Mouse (Mus musculus) neural tube, embryonic 10.5 days (tissue): ENCODE data around the gene Kif26b.

ENCODE experiments used
- DNase-seq: peaks from one replicate; pipeline ENCODE4 v3.0.0-alpha.2; 2017; ENCODE audit warnings: low spot score; ENCODE audit errors: extremely low spot score

Gene Kif26b

DNA sequence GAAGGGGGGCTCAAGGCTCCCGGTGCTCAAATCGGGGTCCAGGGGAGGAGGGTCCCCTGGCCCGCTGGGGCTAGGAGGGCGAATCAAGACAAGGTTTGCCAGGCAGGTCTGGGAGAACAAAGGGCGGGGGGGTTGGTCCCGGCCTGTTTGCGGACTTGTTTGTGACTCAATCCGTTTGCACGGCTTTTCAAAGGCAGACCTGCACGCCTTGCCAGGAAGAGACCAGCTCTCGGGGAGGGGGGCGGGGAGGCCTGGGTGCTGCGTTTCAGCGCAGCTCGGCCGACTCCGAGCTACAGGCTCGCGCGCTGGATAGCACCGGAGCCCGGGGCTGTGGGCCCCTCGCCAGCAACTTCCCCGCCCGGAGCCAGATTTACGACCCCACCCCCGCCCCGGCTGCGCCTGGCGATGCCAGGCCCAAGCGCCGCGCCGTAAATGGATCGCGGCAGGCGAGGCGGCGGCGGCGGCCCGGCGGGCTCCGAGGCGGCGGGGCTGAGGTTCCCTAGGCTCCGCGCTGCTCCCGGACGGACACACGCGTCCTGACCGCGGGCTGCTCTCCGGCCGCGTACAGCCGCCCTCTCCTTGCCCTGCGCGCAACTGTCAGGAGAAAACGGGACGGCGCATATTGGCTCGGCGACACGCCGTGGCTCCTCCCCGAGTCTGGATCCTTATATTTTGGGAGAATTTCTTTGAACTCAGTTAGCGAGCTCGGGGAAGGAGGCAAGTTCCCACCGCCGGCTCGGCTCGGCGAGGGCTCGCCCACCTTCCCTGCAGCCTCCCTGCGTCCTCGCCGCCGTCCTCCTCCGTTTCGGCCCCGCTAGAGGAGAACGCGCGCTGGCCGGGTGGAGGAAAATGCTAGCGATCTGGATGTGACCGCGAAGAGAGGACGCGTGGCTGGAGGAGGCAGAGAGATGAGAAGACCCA, at the start of gene Kif26b:
Kif26b (plus strand) TSS at position 695 of the 921 bp plus-strand sequence.
- peak; percentile 80 for DNase-seq

DNA sequence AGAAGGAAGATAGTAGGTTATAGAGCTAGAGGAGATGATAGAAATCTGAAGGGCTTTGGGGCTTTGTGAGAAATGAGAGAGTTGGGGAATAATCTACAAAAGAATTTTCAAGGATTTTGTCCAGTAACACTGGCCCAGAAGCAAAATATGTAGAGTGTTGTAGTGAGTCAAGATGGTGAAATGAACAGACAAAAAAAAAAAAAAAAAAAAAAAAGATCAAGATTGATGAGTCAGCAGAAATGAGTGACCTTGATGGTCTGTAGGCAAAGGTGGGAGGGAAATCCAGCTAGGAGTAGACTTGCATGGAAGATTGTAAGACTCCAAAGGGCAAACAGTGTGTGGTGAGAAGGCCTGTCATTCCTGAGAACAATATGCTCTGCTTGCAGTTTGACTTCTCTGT, 45.1 kb upstream of the Kif26b start:
- no peak for DNase-seq

GRCm38 (mm10) chr1:178485138-178485867, 43.6 kb upstream of the Kif26b start:
- DNase-seq = no peak

- DNase-seq = no peak
Observed at GRCm38 (mm10) chr1:178485868-178486220, 43.1 kb upstream of the Kif26b start.

- no peak for DNase-seq
Observed at GRCm38 (mm10) chr1:178486828-178487227, 42.1 kb upstream of the Kif26b start.

GRCm38 (mm10) chr1:178489127-178489526, 39.8 kb upstream of the Kif26b start:
- no peak for DNase-seq

GRCm38 (mm10) chr1:178491733-178492132, 37.2 kb upstream of the Kif26b start:
- DNase-seq = no peak

- no peak for DNase-seq
Observed at GRCm38 (mm10) chr1:178492493-178492892, 36.4 kb upstream of the Kif26b start.

DNA sequence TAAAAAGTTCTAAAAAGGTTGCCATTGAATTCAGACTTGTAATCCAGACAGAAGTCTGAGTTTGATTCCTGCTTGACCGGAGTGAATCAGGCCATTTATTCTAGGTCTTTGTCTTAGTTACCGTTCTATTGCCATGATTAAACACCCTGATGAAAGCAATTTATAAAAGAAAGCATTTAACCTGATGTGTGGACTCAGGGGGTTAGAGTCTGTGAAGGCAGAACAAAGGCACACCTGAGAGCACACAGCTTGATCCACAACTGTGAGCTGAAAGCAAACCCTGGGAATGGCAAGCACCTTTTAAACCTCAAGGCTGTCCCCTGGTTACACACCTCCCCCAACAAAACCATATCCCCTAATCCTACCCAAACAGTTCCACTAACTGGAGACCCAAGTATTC, 32.7 kb upstream of the Kif26b start:
- DNase-seq = no peak

GRCm38 (mm10) chr1:178496841-178497240, 32.1 kb upstream of the Kif26b start:
- DNase-seq = peak; percentile 22

GRCm38 (mm10) chr1:178506938-178507337, 22.0 kb upstream of the Kif26b start:
- DNase-seq = no peak

DNA sequence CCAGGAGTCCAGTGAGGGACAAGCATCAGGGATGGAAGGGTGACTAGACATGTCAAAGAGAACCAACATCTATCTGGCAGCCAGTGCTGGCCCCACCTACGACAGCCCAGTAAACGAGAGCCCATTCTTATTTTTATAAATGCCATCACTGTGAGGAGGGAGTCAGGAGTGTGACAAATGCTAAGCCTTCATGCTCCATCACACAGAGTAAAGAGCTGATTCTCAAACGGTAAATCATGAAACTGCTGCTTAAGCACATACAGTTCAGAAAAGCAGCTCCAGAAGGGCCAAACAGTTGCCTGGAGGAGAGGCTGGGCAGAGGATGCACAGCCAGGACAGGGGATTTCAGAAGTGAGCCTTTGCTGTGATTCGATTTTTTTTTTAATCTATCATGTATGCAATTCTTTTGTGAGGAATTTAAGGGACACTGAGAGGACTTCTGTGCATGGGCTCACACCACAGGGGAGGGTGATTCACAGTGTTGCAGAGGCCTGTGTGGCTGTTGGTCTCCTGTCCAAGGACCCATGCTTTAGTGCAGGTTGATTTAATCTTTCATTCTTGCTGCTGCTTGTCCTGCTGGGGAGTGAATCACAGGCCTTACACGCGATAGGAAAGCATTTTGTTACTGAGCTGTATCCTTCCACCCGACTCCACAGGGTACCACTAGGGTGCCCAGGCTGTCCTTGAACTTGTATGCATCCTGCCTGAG, 16.4 kb upstream of the Kif26b start:
- no peak for DNase-seq

- DNase-seq = no peak
Observed at GRCm38 (mm10) chr1:178513954-178514353, 15.0 kb upstream of the Kif26b start.

GRCm38 (mm10) chr1:178515839-178516238, 13.1 kb upstream of the Kif26b start:
- DNase-seq = no peak

DNA sequence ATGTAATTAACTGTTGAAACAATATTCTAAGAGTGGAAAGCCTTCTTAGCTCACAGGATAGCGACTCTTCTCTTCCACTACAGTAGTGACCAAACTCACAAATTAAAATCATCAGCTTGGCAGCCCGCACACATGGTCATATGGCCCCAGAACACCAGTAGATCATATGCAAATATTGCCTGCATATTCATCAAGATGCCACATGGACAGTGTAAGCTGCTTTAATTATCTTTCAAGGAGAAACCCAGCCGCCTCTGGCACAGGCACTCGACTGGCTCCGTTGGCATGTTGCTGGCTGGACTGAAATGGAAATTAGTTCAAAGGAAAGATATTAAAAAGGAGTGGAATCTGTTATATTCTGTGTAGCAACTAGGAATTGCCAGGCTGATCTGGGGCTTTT, 6.5 kb upstream of the Kif26b start:
- DNase-seq = no peak

- no peak for DNase-seq
Observed at GRCm38 (mm10) chr1:178523152-178523551, 5.8 kb upstream of the Kif26b start.

DNA sequence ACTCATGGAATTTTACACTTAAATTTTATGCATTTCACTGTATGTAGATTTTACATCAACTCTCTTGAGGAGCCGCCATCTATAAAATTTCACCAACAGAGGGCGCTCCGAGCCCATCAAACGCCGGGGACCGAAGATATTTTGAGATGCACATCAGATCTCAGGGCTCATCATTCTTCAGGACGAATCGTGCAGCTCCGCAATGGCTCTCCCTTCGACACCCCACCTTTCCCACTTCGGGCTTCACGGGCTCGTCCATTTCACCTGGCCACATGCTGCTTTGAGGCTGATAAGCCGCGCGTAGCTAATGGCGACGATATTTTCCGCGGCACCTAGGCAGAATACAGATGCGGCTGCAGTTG, 1.8 kb upstream of the Kif26b start:
- peak; percentile 92 for DNase-seq

- peak; percentile 66 for DNase-seq
Observed at GRCm38 (mm10) chr1:178527547-178528361, 1.2 kb upstream of the Kif26b start.

DNA sequence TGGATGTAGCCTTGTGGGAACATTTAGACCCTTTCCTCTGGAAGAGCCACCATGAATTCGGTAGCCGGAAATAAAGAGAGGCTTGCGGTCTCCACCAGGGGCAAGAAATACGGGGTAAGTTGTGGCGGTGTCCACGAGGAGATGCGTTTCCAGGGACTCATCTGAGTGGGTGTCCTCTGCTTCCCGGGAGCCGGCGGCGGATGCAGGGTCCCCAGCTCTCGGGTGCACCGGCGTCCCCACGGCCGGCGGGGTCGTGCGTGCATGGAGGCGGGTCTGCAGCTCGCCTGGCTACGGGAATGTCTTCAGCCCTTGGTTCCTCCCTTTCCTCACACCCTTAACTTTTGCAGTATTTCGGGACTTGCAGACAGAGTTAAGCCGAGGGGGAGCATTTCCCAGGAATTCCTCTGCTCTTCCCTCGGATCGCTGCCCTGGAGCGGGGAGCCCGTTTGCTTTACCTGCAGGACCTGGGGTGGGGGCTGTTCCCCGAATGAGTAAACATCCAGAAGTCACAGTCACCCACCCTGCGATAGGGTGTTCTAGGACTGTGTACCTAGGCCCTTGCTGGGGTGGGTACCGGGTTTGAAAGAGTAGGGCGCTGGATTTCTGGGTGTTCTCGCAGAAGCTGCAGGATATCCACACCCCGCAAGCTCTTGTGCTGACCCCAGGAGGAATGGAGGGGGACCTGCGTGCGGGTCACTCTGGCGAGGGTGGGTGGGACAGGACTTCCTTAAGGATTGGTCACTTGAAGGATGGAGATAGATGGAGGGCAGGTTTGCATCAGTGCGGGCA, 781 bp downstream of the Kif26b start:
- peak; percentile 66 for DNase-seq
